Mouse (Mus musculus) adrenal gland, adult 8-10 months (tissue): ENCODE results near the gene Mxra8. TPM values are rescaled to one million over a fixed set of nuclear protein-coding genes. Genes with fewer than 3 reads are reported as not detected.
A peak's percentile ranks its signal among the peaks of the same experiment; 100 is the strongest.

Experiments used
- DNase-seq: peaks from one replicate; pipeline ENCODE4 v3.0.0; 2022
- total RNA-seq, 4 experiments: library from RNA; stranded (reverse); gene quantifications; 2 replicates each; pipeline ENCODE4 v1.2.4; 2022

The Mxra8 gene
- total RNA-seq, 4 experiments from 2014 or later = 45.1 to 93.9 (median 66.8) TPM

- DNase-seq = no peak
Measured at GRCm38 (mm10) chr4:155837404-155838010, 2.0 kb upstream of the Mxra8 start.

- DNase-seq = no peak
Measured at GRCm38 (mm10) chr4:155838187-155839153, 1.0 kb upstream of the Mxra8 start.

DNA sequence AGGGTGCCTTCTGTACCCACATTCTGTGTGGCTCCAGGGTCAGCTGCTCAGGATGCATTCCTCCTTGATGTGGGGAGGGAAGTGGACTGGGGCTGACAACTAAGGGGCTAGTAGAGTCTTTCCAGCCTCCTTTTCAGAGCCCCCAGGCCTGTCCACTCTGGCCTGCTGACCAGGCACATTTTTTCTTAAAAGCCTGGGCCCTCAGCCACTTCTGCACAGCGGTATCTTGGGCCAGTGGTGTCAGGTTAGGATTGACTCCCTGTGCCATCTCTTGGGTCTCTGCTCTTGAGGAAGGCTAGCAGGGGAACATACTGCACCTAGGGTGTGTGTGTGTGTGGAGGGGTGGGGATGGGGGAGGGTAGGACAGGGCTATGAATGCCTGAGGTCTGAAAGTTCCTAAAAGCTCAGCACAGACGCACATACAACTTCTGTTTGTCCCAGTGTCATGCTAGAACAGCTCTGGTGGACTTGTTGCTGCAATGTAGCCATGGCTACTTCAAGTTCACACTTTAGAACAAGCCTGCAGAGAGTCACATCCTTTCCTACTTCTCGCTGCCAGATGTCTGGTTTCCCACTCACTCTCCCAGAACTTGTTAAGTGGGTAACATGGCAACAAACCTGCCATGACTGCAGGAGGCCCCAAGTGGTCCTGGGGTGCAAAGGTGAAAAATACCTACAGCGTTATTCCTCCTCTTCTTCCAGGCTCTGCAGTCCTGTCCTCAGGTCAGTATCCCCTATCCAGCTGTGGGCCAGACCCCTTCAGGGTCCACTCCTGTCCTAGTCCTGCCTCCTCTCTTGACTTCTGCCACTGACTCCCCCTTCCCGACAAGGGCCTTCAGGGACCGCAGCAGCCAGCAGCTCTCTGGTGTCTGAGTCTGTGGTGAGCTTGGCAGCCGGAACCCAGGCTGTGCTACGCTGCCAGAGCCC, 859 bp downstream of the Mxra8 start:
- DNase-seq = no peak

DNA sequence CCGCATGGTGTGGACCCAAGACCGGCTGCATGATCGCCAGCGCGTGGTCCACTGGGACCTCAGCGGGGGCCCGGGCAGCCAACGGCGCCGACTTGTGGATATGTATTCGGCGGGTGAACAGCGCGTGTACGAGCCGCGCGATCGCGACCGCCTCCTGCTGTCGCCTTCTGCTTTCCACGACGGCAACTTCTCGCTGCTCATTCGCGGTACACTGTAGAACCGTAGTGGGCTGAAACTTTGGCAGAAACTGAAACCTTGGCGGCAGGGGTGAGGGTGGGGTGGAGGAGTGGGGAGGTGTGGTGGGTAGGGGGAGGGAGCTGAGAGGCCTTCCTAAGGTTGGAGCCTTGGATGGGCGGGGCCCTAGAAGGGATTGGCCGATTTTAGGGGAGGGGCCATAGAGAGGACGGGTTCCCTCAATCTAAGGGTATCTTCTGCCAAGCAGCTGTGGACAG, 1.5 kb downstream of the Mxra8 start:
- DNase-seq = peak; percentile 55

DNA sequence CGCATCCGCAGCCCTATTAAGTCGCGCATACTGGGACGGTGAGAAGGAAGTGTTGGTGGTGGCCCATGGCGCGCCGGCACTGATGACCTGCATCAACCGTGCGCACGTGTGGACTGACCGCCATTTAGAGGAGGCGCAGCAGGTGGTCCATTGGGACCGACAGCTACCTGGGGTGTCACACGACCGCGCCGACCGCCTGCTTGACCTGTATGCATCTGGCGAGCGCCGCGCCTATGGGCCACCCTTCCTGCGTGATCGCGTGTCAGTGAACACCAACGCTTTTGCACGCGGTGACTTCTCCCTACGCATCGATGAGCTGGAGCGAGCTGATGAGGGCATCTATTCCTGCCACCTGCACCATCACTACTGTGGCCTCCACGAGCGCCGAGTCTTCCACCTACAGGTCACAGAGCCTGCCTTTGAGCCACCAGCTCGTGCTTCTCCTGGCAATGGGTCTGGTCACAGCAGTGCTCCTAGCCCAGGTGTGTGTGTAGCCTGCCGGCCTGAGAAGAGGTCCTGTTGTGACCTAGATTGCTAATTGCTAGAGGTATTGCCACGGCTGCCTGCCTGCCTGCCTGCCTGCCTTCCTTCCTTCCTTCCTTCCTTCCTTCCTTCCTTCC, 2.3 kb downstream of the Mxra8 start:
- no peak for DNase-seq

- no peak for DNase-seq
Measured at GRCm38 (mm10) chr4:155843231-155843630, 3.8 kb downstream of the Mxra8 start.

GRCm38 (mm10) chr4:155846871-155847578, 7.5 kb downstream of the Mxra8 start, which contains the start of gene Dvl1:
Gene Dvl1 (plus strand): TSS chr4:155847402.
- DNase-seq = peak; percentile 88

DNA sequence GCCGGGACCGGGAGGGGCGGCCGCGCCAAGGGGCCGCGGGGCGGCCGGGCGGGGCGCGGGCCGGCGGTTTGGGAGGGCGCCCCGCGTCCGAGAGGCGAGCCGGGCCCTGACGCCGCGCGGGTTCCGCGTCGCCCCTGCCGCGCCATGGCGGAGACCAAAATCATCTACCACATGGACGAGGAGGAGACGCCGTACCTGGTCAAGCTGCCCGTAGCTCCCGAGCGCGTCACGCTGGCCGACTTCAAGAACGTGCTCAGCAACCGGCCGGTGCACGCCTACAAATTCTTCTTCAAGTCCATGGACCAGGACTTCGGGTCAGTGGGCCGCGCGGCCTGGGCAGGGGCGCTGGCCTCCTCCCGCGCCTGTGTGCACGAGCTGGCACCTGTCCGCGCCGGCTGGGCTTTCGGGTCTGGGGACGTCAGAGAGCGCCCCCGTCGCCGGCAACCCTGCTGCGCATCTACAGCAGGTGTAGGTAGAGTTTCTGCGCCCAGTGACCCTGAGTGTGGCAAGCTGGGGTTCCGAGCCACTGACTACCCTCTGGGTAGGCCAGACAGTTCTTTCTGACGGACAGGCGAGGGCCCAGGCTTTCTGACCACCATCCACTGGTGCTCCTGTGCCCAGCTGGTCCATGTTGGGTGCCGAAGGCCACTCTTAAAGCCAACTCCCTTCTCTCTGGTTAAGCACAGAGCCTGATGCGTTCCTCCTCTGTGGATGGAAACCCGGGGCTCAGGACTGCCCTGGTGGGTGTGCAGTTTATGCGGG, 8.3 kb downstream of the Mxra8 start:
- no peak for DNase-seq

DNA sequence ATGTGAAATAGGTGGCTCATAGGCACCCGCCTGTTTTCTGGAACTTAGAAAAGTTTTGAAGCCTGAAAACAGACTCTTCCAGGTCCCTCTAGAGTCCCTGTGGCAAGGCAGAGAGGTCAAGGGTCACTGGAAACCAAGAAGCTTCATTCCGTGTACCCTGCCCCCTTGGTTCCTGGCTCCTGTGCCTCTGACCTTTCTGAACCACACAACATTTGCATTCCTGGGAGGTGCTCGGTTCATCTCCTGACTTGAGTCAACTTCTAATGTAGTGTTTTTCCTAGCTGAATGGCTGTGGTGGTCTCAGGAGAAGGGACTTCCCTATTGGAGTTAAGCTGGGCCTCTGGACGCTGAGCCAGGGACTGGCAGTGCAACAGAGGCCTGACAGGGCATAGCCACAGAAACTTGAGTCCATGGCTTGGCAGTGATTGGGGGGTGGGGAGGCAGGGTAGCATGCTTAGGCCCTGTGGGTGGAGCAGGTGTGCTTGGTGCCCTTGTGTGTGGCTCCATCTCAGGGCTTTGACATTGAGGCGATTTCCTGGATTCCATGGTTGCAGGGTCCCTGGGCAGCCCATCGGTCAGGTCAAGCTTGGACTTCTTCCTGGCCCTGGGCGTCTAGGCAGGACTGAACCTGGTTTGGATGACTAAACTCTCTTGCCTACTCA, 9.1 kb downstream of the Mxra8 start:
- DNase-seq = no peak

DNA sequence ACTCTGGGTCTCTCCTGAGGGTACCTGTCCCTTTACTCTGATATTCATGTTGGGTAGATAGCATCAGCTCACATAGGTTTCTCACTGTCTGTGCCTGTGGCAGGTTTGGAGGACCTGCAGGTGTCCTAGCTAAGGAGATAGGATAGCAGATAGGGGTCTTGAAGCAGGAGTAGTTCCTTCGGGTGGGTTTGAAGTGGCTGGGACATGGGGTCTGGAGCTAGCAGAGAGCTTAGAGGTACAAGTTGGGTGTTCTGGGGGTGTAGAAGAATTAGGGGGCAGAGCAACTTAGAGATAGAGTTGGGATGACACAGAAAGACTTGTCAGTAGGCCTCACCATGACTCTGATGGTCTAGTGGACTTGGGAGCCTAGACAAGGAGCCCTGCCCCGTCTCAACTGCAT, 9.9 kb downstream of the Mxra8 start:
- DNase-seq = no peak

GRCm38 (mm10) chr4:155849792-155850451, 10.4 kb downstream of the Mxra8 start:
- DNase-seq = no peak

DNA sequence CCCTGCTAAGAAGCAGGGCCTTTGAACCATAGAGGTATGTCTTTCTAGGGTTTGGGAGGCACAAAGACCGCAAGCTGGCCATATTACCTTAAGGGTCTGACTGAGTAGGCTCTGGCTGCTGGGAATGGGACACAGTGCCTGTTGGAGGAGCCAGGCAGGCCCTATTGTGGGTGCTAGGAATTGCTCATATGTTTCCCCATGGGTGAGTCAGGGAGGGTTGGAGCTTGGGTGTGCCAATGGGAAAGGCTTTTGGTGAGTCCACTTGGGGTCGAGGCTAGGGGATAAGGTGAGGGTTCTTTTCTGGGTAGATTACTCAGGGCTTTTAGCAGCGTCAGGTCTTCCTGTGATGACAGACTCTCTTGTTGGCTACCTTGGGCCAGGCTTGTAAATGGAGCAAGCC, 11.9 kb downstream of the Mxra8 start:
- DNase-seq = peak; percentile 68

- no peak for DNase-seq
Measured at GRCm38 (mm10) chr4:155851951-155852411, 12.5 kb downstream of the Mxra8 start.

GRCm38 (mm10) chr4:155853421-155853820, 13.9 kb downstream of the Mxra8 start:
- no peak for DNase-seq

GRCm38 (mm10) chr4:155854991-155855390, 15.5 kb downstream of the Mxra8 start:
- no peak for DNase-seq

DNA sequence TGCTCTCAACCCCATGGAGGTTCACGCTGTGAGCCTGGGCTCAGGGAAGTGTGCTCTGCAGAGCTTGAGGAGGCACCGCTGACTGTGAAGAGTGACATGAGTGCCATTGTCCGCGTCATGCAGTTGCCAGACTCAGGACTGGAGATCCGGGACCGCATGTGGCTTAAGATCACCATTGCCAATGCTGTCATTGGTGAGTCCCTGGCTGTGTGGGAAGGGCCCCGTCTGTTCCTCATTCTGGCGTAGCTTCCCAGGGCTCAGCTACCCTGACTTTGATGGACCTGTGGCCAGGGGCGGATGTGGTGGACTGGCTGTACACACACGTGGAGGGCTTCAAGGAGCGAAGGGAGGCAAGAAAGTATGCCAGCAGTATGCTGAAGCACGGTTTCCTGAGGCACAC, 16.6 kb downstream of the Mxra8 start:
- no peak for DNase-seq

DNA sequence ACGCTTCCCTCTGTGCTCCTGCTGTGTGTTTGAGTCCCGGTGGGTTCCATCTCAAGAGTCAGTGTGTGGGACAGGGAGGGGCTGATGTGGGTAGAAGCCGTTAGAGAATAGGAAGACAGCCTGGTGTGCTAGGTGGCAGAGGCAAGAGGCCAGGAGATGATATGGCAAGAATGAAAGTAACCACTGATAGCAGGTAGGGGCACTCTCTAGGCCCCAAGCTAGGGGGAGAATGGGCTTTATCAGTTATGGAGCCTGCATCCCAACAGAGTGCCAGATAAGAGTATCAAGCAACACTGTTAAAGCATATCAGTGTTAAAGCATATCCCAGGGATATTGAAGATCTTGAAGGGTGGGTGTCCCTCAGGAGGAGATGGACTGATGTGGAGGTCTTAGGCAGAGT, 17.4 kb downstream of the Mxra8 start:
- peak; percentile 0 for DNase-seq

DNA sequence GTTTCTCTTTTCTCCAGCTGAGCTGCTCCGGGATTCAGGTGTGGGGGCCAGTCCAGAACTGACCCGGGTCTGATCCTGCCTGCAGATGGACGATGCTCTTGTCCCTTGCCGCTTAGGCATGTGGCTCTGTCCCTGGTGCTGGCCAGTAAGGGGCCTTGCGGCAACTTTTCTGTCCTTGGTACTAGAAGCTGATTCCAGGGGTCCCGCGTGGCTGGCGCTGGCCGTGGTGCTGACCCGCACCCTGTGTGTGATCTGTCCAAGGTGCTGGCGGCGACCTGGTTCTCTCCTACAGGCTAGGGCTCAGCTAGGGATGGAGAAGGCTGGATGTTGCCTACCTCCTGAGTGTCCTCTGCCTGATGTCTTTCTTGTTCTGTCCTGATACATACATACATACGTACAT, 19.8 kb downstream of the Mxra8 start:
- DNase-seq = peak; percentile 31

DNA sequence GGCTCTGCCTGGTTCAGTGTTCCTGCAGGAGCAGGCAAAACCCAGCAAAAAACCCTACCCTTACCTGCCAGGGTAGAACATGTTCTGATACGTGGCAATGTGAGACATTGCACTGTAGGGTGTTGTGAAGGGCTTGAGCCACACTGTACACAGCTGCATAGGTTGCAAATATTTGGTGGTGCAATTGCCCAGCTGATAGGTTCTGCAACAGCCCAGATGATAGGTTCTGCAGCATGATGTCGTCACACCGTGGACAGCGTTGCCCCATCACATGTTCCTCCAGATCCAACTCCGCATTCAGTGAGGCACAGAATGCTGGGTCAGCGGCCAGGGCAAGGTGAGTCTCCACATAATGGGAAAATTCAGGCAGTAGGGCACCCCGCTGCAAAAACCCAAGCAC, 22.3 kb downstream of the Mxra8 start:
- peak; percentile 6 for DNase-seq
